ENCODE assay signal across 18 mouse cellular contexts in genomic region chr13:37569486-37569885, GRCm38 (mm10).
"Had no signal": no experiment of that assay in that cellular context is flagged by ENCODE, and none has a peak within 500 bp of the region (broad histone marks: within the 10 kb centered on the region; RNA-seq: fewer than 3 reads in every experiment).

No protein-coding gene starts in this region.

- H3K9ac ChIP-seq: heart, embryonic 12.5 days; hindbrain, embryonic 13.5 days; hindbrain, embryonic 15.5 days; limb, embryonic 12.5 days; liver, embryonic 12.5 days; liver, embryonic 14.5 days had no signal

- H3K27ac ChIP-seq: heart, embryonic 10.5 days; hindbrain, embryonic 13.5 days; hindbrain, embryonic 15.5 days; hindbrain, postnatal 0 days; layer of hippocampus, adult 2 months; left cerebral cortex, adult 2 months; limb, embryonic 12.5 days; liver, embryonic 12.5 days; liver, embryonic 14.5 days had no signal

- H3K4me1 ChIP-seq: hindbrain, embryonic 13.5 days; hindbrain, embryonic 15.5 days; limb, embryonic 12.5 days had no signal

- H3K9me3 ChIP-seq: heart, embryonic 10.5 days; heart, embryonic 12.5 days; hindbrain, embryonic 13.5 days; hindbrain, embryonic 15.5 days; limb, embryonic 12.5 days; liver, embryonic 12.5 days had no signal

- ATAC-seq: hindbrain, postnatal 0 days; intestine, embryonic 16.5 days; liver, embryonic 12.5 days had no signal

- H3K27me3 ChIP-seq: heart, embryonic 12.5 days; hindbrain, embryonic 13.5 days; hindbrain, embryonic 15.5 days; limb, embryonic 12.5 days had no signal

- DNase-seq: heart, adult 18-20 months; kidney, adult 11 months; kidney, adult 2 months; kidney, adult 9 months; kidney, postnatal 10 days; kidney, postnatal 25 days; kidney, postnatal 4 days had no signal

- H3K4me3 ChIP-seq: heart, embryonic 10.5 days; heart, embryonic 12.5 days; hindbrain, embryonic 13.5 days; hindbrain, embryonic 15.5 days; layer of hippocampus, adult 2 months; left cerebral cortex, adult 2 months; limb, embryonic 12.5 days; liver, embryonic 12.5 days had no signal

- H3K36me3 ChIP-seq: heart, embryonic 10.5 days; heart, embryonic 12.5 days; hindbrain, embryonic 13.5 days; hindbrain, embryonic 15.5 days; limb, embryonic 12.5 days; liver, embryonic 12.5 days had no signal

- H3K4me2 ChIP-seq: heart, embryonic 12.5 days; hindbrain, embryonic 13.5 days; hindbrain, embryonic 15.5 days; limb, embryonic 12.5 days; liver, embryonic 12.5 days had no signal
